Mouse (Mus musculus): ENCODE data around the gene Tex29. TPM values are rescaled to one million over a fixed set of nuclear protein-coding genes. Genes with fewer than 3 reads are reported as not detected.

The Tex29 gene
- total RNA-seq (2023): not detected in 4 replicates

GRCm38 (mm10) chr8:11840174-11840573, at the start of gene Tex29:
Gene Tex29, plus strand, starts transcription at chr8:11840474.

Other genes with a start within 250 kb of the Tex29 start
- gene Ankrd10, start 204.7 kb upstream of the Tex29 start, total RNA-seq (2023): 89.4 to 97.9 TPM (median 97.0 TPM) in 4 replicates
- not detected in 4 replicates for gene 1700016D06Rik, start 139.4 kb upstream of the Tex29 start, total RNA-seq (2023)
- 54.1 to 59.3 TPM (median 57.6 TPM) in 4 replicates for gene Arhgef7, start 112.8 kb upstream of the Tex29 start, total RNA-seq (2023)

Measured in B cell, adult 62 days (primary cell).